Mouse (Mus musculus) lung, embryonic 14.5 days (tissue): ENCODE data around the gene Gpc6. TPM values are rescaled to one million over a fixed set of nuclear protein-coding genes. Genes with fewer than 3 reads are reported as not detected.

Experiments used
- ATAC-seq: fragments of 200-750 bp; cut with Nextera tagmentation; 2 replicates; pipeline ENCODE4 v1.8.0; 2017; ENCODE audit warnings: mild to moderate bottlenecking, moderate TSS enrichment, moderate library complexity; ENCODE audit not compliant: insufficient read depth
- DNase-seq: peaks from one replicate; pipeline ENCODE4 v3.0.0-alpha.2; 2015
- H3K27ac ChIP-seq: fragments of 300-500 bp; sonication (generic); 2 replicates; pipeline ENCODE4 v1.5.1; 2014; ENCODE audit warnings: low read depth, mild to moderate bottlenecking, moderate library complexity
- H3K27me3 ChIP-seq: fragments of 300-500 bp; sonication (generic); 2 replicates; pipeline ENCODE4 v1.6.1; 2014; ENCODE audit warnings: low read length, control low read depth; ENCODE audit not compliant: insufficient read depth
- H3K36me3 ChIP-seq: fragments of 300-500 bp; sonication (generic); 2 replicates; pipeline ENCODE4 v1.6.1; 2014; ENCODE audit warnings: control low read depth; ENCODE audit not compliant: insufficient read depth
- H3K4me1 ChIP-seq: fragments of 300-500 bp; sonication (generic); 2 replicates; pipeline ENCODE4 v1.6.1; 2014; ENCODE audit warnings: antibody characterized with exemption, control low read depth; ENCODE audit not compliant: insufficient read depth
- H3K4me2 ChIP-seq: fragments of 300-500 bp; sonication (generic); 2 replicates; pipeline ENCODE4 v1.6.1; 2014; ENCODE audit warnings: mild to moderate bottlenecking
- H3K4me3 ChIP-seq: fragments of 300-500 bp; sonication (generic); 2 replicates; pipeline ENCODE4 v1.5.1; 2014; ENCODE audit warnings: low read depth, low read length
- H3K9ac ChIP-seq: fragments of 300-500 bp; sonication (generic); 2 replicates; pipeline ENCODE4 v1.6.1; 2014
- H3K9me3 ChIP-seq: fragments of 300-500 bp; sonication (generic); 2 replicates; pipeline ENCODE4 v1.6.1; 2016; ENCODE audit warnings: low read depth, low read length, control low read depth
- CTCF ChIP-seq: IDR thresholded peaks from 2 replicates; pipeline ENCODE4 v1.5.1; 2016; ENCODE audit warnings: antibody characterized with exemption, low read depth
- WGBS: fragments of 180-500 bp; shearing (Covaris S2); extraction: QIAGEN DNeasy Blood & Tissue Kit; methylation state at CpG from one replicate; pipeline ENCODE4 v1.1.7; 2014; 5-methylcytosine and 5-hydroxymethylcytosine counted together
- microRNA-seq: library from miRNA; unstranded; fragments of <30 nt; microRNA quantifications from one replicate; pipeline ENCODE4, GENCODE M21; 2016; ENCODE audit warnings: borderline number of aligned reads
- polyA plus RNA-seq: library from polyadenylated mRNA; unstranded; fragments of >200 nt; fragmentation: Nextera tagmentation; extraction: Ambion mirVana; gene quantifications from 2 replicates; pipeline ENCODE4 v1.2.1, GENCODE M21; 2014

The Gpc6 gene
- polyA plus RNA-seq, 1 experiment from 2014 or later = 38.9 TPM

DNA sequence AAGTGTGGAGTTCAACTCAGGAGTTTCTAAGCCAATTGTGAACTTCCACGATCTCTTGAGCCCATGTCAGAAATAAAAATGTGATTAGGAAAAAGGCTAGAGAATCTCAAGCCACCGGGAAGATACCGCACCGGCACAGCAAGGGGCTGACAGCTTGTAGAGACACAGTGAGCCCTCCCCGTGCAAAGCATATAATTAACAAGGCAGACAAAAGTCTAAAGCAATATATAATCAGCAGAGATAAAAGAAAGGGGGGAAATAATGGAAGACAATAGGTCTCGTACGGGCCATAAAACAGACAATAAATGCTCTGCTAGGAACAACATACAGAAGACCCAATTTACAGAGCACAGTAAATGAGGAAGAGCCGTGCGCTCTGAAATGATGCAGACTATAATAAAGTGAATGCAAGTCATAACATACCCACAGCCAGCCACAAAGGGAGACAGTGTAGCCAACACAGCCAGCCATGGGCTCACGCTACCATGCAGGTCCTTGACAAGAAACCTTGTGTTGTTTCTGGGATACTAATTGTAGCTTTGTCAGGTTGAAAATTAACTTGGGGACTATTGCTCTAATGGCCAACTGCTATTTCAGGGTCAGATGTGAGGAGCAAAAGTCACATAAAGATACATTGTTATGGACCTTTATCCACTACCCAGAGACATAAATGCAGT, 1096.9 kb downstream of the Gpc6 start:
- Histone ChIP-seq H3K27ac (no peak overlapping the region), H3K4me1 (no peaks in the 10 kb centered on the region), H3K27me3 (no peaks in the 10 kb centered on the region), H3K9ac (no peak overlapping the region), H3K36me3 (no peaks in the 10 kb centered on the region), H3K4me3 (no peak overlapping the region), H3K4me2 (no peak overlapping the region), H3K9me3 (no peaks in the 10 kb centered on the region)
- DNase-seq = no peak
- ATAC-seq = no peak
- no peak for TF ChIP-seq CTCF
- 82% methylated on average over 10 of the region's 10 CpGs for WGBS

Small RNAs within 50 kb of the gene (microRNA-seq; reads per million reads assigned to microRNA genes)
- not detected for gene Mir6239
